Mouse (Mus musculus) neutrophil, adult 5-6 weeks (primary cell): ENCODE measurements around the gene Stox2. TPM values are rescaled to one million over a fixed set of nuclear protein-coding genes. Genes with fewer than 3 reads are reported as not detected.

Source experiments
- ATAC-seq: fragments of 151-379, 151-347 bp; 2 replicates; pipeline ENCODE4 v1.8.0; 2017; ENCODE audit warnings: mild to moderate bottlenecking, moderate TSS enrichment; ENCODE audit not compliant: insufficient number of reproducible peaks, poor library complexity, low FRiP score, severe bottlenecking; ENCODE audit errors: extremely low read depth
- total RNA-seq: library from RNA; stranded (forward); fragments of 200-1000 nt; gene quantifications from 2 replicates; pipeline ENCODE4 v1.2.3, GENCODE M21; 2017

Stox2 gene
- total RNA-seq, 1 experiment from 2014 or later, result 0.70 TPM

- ATAC-seq, result no peak
Observed at GRCm38 (mm10) chr8:47268931-47269330, 177.2 kb downstream of the Stox2 start.

- no peak for ATAC-seq
Observed at GRCm38 (mm10) chr8:47268062-47268822, 177.9 kb downstream of the Stox2 start.

GRCm38 (mm10) chr8:47263070-47263843 lies 182.9 kb downstream of the Stox2 start:
- no peak for ATAC-seq

- ATAC-seq, result no peak
Observed at GRCm38 (mm10) chr8:47260751-47261474, 185.2 kb downstream of the Stox2 start.

GRCm38 (mm10) chr8:47250832-47251231 lies 195.3 kb downstream of the Stox2 start:
- ATAC-seq, result no peak

- ATAC-seq, result no peak
Observed at GRCm38 (mm10) chr8:47245116-47245515, 201.0 kb downstream of the Stox2 start.

GRCm38 (mm10) chr8:47244202-47244601 lies 202.0 kb downstream of the Stox2 start:
- no peak for ATAC-seq

- no peak for ATAC-seq
Observed at GRCm38 (mm10) chr8:47243631-47244030, 202.5 kb downstream of the Stox2 start.

GRCm38 (mm10) chr8:47243016-47243630 lies 203.0 kb downstream of the Stox2 start:
- ATAC-seq, result no peak

- no peak for ATAC-seq
Observed at GRCm38 (mm10) chr8:47242207-47243004, 203.8 kb downstream of the Stox2 start.

GRCm38 (mm10) chr8:47241421-47242078 lies 204.6 kb downstream of the Stox2 start:
- no peak for ATAC-seq

GRCm38 (mm10) chr8:47240871-47241270 lies 205.3 kb downstream of the Stox2 start:
- ATAC-seq, result no peak

- ATAC-seq, result no peak
Observed at GRCm38 (mm10) chr8:47240266-47240665, 205.9 kb downstream of the Stox2 start.

GRCm38 (mm10) chr8:47232081-47232480 lies 214.1 kb downstream of the Stox2 start:
- ATAC-seq, result no peak

GRCm38 (mm10) chr8:47230057-47230456 lies 216.1 kb downstream of the Stox2 start:
- no peak for ATAC-seq

GRCm38 (mm10) chr8:47221851-47222250 lies 224.3 kb downstream of the Stox2 start:
- no peak for ATAC-seq

- no peak for ATAC-seq
Observed at GRCm38 (mm10) chr8:47221191-47221590, 225.0 kb downstream of the Stox2 start.

GRCm38 (mm10) chr8:47220390-47220789 lies 225.8 kb downstream of the Stox2 start:
- no peak for ATAC-seq
